Mouse (Mus musculus): Measurements from ENCODE around the gene Astn2.

The Astn2 gene

GRCm38 (mm10) chr4:66312733-66313132 is 91.7 kb downstream of the Astn2 start:
- in situ Hi-C loops (cut with MseI, MboI) = no loop called here

- in situ Hi-C loops (cut with MseI, MboI) = no loop called here
These were observed 93.9 kb downstream of the Astn2 start for GRCm38 (mm10) chr4:66310315-66311020.

DNA sequence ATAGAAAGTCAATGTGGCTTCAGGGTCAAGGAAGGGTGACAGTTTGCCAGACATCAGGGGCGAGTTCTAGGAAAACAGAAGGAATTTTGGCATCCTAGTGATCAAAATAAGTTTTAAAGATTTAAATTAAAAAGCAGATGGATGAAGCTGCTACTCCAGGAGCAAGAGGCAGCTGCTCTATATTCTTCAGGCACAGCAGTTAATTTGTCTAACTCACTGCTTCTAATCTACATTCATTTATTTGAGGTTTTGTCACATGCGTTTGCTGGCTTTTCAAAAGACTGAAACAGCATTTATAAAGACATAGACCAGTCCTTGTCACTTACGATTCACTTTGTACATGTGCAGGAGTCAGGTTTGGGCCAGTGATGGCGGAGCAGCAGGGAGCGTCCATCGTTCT is 98.0 kb downstream of the Astn2 start:
- in situ Hi-C loops (cut with MseI, MboI) = no loop called here

DNA sequence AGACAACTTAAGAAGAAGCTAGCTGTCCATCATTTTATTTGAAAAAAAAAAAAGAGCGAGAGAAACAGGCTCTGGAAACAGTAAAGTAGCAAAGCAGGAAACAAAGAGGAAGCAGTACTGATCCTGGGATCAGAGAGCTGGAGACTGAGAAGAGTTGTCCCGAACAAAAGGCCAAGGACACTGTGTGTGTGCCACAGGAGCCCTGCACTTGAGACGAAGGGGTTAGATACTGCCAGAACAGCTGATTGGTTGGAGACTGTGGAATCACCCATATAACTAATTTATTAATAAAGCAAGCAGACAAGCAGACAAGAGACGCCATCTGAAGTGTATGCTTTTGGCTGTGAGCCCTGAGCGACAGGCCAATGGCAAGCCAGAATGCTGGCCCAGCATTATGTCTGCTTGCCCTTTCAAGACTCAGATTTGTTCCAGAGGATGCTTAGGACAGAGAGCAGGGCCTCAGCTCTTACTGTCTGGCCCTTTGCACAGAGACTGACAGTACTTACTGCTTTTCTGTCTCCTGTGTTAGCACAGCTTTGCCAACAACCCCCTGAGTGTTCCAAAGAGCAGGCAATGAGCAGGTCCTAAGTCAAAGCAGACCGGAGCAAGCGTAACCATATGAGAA is 101.6 kb downstream of the Astn2 start:
- in situ Hi-C loops (cut with MseI, MboI) = no loop called here

- in situ Hi-C loops (cut with MseI, MboI) = no loop called here
These were observed 119.4 kb downstream of the Astn2 start for GRCm38 (mm10) chr4:66285034-66285433.

DNA sequence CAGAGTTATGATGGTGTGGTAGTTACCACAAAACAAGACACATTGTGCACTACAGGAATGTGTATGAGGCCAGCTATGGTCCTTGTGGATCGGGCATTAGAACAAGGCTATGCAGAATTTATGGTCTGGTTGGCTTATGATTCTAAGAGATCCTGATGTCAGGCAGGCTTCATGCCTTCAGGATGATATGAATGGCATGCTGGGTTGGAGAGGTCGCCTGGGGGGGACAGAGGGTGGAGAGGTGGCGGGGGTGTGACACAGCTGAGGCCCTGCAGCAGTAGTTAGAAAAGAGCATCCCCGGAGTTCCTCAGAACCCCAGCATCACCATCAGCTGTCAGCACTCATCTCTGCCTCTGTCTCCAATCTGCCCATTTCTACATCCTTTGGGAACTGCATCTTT is 128.3 kb downstream of the Astn2 start:
- in situ Hi-C loops (cut with MseI, MboI) = no loop called here

GRCm38 (mm10) chr4:66271550-66272117 is 132.8 kb downstream of the Astn2 start:
- in situ Hi-C loops (cut with MseI, MboI) = no loop called here

DNA sequence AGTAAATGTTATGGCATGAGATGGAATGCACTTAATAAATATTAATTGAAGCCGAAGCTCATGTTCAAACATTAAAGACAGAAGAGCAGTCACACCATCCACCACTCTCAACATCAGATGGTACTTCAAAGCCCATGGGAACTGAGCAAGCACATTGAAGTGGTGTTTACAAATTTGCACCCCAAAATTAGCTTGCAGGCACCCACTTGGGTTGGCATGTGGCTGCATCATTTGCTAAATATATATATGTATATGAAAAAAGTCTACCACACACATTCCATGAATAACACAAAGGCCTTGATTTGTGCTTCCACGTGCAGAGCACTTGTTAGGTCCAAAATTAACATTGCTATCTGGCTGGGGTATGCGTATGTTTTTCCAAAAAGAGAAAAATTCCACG is 140.4 kb downstream of the Astn2 start:
- in situ Hi-C loops (cut with MseI, MboI) = no loop called here

DNA sequence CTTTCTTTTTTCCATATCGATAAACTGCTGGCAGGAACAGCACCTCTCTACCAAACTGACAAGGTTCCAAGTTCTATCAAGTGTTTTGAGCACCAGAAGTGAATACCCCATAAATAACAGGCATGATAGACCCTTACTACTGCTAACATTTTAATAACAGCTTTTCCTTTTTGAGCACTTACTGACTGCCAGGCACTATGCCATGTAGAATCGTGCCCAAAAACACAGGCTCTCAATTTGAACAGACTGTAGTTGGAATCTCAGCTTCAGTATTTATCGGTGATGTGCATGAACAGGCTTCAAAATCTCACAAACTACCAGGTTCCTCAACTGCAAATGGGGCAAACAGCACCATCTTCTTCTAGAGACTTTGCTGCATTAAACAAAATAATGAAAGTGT is 143.1 kb downstream of the Astn2 start:
- in situ Hi-C loops (cut with MseI, MboI) = no loop called here

- in situ Hi-C loops (cut with MseI, MboI) = no loop called here
These were observed 145.5 kb downstream of the Astn2 start for GRCm38 (mm10) chr4:66258905-66259304.

DNA sequence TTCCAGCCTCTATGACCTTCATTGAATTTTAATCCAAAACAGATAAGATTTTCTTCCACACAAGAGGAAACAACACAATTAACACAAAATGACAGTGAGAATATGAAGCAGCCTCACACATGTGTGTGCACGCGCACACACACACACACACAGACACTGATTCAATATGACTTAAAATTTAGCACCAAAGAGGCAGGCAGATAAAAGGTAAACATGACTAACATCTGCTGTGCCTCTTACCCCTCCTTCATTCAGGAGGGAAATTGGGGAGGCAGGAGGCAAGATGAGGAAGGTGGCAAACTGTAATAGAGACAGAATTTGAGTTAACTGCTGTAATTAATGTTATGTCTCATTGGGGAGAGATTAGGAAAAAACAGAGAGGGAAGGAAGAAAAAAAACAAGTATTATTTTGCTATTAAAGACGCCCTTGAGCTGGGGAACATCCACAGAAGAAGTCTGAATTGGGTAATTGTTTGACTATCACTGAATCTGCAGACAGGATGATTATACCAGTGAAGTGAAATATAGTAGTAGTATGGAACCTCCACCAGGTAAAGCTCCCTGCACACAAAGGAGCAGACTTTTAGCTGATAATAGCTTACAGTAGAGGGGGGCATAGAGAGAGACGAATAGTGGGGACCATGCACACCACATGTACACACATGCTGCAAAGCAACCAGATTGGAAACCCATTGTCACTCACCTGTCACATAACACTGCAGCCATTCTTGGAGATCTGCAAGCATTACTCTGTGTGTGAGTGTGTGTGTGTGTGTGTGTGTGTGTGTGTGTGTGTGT is 149.5 kb downstream of the Astn2 start:
- in situ Hi-C loops (cut with MseI, MboI) = no loop called here

DNA sequence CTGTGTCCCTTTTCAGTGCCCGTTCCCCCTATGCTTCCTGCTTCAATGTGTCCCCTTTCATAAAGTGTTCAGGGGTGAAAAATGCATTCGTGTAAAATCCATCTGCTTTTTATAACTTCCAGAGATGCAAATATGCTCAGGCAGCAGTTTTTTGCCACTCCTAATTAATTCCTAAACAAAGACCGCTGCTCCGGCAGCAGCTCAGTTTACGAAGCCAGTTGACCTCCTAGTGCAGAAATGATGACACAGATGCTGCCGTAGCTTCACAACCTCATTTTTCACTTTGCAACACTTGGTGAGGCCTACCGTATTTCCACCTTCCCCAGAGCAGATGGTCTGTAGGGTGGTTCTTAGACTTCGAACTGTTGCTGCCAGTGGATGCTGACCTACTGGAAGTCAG is 155.9 kb downstream of the Astn2 start:
- in situ Hi-C loops (cut with MseI, MboI) = no loop called here

- in situ Hi-C loops (cut with MseI, MboI) = no loop called here
These were observed 161.7 kb downstream of the Astn2 start for GRCm38 (mm10) chr4:66242683-66243082.

DNA sequence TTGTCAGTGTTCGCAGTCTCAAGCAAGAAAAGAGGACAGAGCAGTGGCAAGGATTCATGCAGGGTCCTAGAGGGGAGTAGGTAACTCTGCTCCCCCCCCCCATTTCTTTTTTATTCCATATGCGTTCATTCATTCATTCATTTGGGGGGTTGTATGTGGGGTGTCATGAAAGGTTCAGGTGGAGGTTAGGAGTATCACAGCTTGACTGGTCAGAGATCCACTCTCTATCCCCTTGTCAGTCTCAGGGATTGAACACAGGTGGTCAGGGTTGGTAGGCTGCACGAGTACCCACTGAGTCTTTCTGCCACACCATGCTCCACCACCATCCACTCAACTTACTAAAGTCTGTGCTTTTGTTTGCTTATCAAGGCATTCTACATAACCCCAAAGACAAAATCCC is 171.6 kb downstream of the Astn2 start:
- in situ Hi-C loops (cut with MseI, MboI) = no loop called here

GRCm38 (mm10) chr4:66232350-66232749 is 172.1 kb downstream of the Astn2 start:
- in situ Hi-C loops (cut with MseI, MboI) = no loop called here

DNA sequence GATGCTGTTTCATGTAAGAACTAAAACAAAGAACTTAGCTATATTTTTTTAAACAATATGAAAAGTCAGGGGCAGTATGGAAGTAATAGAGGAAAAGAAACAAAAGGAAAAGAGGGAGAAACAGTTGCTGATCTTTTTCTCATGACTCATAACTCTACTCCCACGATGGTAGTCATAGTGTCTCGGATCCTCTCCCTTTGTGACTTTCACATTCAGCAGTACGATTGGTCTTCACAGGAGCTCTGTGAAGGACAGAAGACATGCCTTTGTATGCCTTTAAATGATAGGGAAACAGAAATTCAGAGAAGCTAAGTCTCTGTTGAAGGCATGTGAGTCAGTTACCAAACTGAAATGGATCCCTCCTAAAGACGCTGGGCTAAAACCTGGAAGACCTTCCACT is 173.7 kb downstream of the Astn2 start:
- in situ Hi-C loops (cut with MseI, MboI) = no loop called here

GRCm38 (mm10) chr4:66222602-66223317 is 181.7 kb downstream of the Astn2 start:
- in situ Hi-C loops (cut with MseI, MboI) = no loop called here

GRCm38 (mm10) chr4:66215170-66215618 is 189.2 kb downstream of the Astn2 start:
- in situ Hi-C loops (cut with MseI, MboI) = no loop called here

DNA sequence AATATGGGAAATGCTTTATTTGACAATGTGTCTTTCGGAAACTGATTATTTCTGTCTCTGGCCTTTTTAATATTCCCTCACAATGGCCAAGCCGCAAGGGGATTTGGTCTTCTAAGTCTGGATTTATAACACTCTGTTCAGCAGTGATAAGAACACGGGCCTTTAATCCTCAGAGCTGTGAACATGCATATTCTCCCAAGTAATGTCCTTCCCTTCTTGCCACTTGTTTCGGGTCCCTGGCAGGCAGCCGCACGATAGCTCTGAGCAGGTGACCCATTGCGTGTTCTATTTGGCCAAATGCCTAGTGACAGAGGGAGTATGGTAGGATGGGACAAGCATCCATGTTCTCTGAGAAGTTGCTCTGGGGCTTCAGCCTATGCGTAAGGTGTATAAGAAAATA is 214.8 kb downstream of the Astn2 start:
- in situ Hi-C loops (cut with MseI, MboI) = no loop called here

DNA sequence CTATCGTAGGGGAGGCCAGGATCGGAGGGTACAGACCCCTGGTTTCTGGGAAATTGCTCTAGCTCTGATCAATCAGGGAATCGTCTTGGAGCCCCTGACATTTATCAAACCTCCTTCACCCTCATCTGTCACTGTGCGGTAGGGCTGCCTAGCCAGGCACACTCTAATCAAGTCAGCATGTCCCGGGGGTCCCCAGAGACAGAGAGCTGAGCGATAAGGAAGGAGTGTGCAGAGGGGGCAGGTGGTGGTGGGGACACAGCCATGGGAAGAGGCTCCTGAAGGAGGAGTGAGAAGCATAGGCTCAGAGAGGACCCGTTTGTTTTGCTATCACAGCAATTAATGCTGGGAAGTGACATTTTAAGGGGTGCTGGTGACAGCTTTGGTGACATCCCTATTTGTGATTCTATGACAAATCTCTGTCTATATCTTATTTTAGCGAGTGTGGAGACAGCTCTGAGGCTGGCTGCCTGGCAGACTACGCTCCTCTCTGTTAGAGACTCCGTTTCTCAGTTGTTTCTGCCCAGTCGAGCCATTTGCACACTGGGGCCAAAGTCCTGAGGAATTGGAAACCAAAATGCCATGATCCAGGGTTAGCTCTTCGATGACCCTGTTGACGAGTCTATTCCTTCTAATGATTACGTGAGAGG is 228.4 kb downstream of the Astn2 start:
- in situ Hi-C loops (cut with MseI, MboI) = no loop called here

DNA sequence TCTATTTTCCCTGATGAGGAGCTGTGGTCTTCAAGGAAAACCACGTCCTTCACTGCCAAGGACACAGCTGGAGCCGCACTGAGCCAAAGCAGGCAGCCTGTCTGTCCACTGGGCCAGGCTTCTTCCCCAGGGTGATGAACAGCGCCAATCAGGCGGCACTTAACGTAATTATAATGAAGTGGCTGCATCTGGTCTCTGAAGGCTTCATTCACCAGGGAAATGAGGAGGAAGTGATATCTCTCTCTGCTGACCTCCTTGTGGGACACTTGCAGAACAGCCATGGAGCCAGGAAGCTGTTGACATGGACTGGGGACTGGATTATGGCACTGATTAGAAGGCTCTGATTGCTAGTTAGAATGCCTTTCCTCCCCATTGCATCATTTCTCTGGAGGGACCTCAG is 232.8 kb downstream of the Astn2 start:
- in situ Hi-C loops (cut with MseI, MboI) = no loop called here
